Mouse (Mus musculus) intestine, postnatal 0 days (tissue): ENCODE data around the gene Mindy4. TPM values are rescaled to one million over a fixed set of nuclear protein-coding genes. Genes with fewer than 3 reads are reported as not detected.

Source experiments
- ATAC-seq: fragments of 200-750 bp; cut with Nextera tagmentation; 2 replicates; pipeline ENCODE4 v1.8.0; 2017; ENCODE audit warnings: mild to moderate bottlenecking, moderate TSS enrichment, moderate library complexity
- H3K27ac ChIP-seq: fragments of 300-500 bp; sonication (generic); 2 replicates; pipeline ENCODE4 v1.5.1; 2014; ENCODE audit warnings: mild to moderate bottlenecking, low read depth, low read length, moderate library complexity
- H3K27me3 ChIP-seq: fragments of 300-500 bp; sonication (generic); replicated peaks from 2 replicates; pipeline ENCODE4 v1.6.1; 2014; ENCODE audit warnings: low read length, mixed read lengths; ENCODE audit not compliant: control insufficient read depth, insufficient read depth
- H3K36me3 ChIP-seq: fragments of 300-500 bp; sonication (generic); 2 replicates; pipeline ENCODE4 v1.6.1; 2014; ENCODE audit warnings: mild to moderate bottlenecking, moderate library complexity; ENCODE audit not compliant: control insufficient read depth, insufficient read depth
- H3K4me1 ChIP-seq: fragments of 300-500 bp; sonication (generic); replicated peaks from 2 replicates; pipeline ENCODE4 v1.6.1; 2014; ENCODE audit warnings: antibody characterized with exemption, low read length, mixed read lengths; ENCODE audit not compliant: control insufficient read depth, insufficient read depth
- H3K4me2 ChIP-seq: fragments of 300-500 bp; sonication (generic); replicated peaks from 2 replicates; pipeline ENCODE4 v1.6.1; 2014; ENCODE audit warnings: low read depth, mild to moderate bottlenecking, moderate library complexity
- H3K4me3 ChIP-seq: fragments of 300-500 bp; sonication (generic); 2 replicates; pipeline ENCODE4 v1.5.1; 2014; ENCODE audit warnings: low read depth, low read length
- H3K9ac ChIP-seq: fragments of 300-500 bp; sonication (generic); 2 replicates; pipeline ENCODE4 v1.6.1; 2014; ENCODE audit warnings: mild to moderate bottlenecking, low read depth, low read length
- H3K9me3 ChIP-seq: fragments of 300-500 bp; sonication (generic); 2 replicates; pipeline ENCODE4 v1.6.1; 2016; ENCODE audit warnings: mixed run types; ENCODE audit not compliant: control insufficient read depth
- CTCF ChIP-seq: sonication (generic); IDR thresholded peaks from 2 replicates; pipeline ENCODE4 v1.5.1; 2016; ENCODE audit warnings: low read depth, mild to moderate bottlenecking, control low read depth, antibody characterized with exemption, moderate library complexity
- WGBS: fragments of 180-500 bp; shearing (Covaris S2); extraction: QIAGEN DNeasy Blood & Tissue Kit; methylation state at CpG from one replicate; pipeline ENCODE4 v1.1.7; 2014; 5-methylcytosine and 5-hydroxymethylcytosine counted together
- microRNA-seq: library from miRNA; unstranded; fragments of <30 nt; microRNA quantifications from one replicate; pipeline ENCODE4, GENCODE M21; 2016
- polyA plus RNA-seq: library from polyadenylated mRNA; unstranded; fragments of >200 nt; fragmentation: Nextera tagmentation; extraction: Ambion mirVana; gene quantifications from 2 replicates; pipeline ENCODE4 v1.2.1, GENCODE M21; 2015

Mindy4 gene
- polyA plus RNA-seq, 1 experiment from 2014 or later, result 2.1 TPM

GRCm38 (mm10) chr6:55362663-55363062 is 159.5 kb downstream of the Mindy4 start:
- no peaks in the 10 kb centered on the region for H3K27me3 ChIP-seq
- no peak for TF ChIP-seq CTCF
- WGBS, result 90% methylated on average over 1 of the region's 1 CpGs

GRCm38 (mm10) chr6:55367126-55367525 is 163.9 kb downstream of the Mindy4 start:
- TF ChIP-seq CTCF, result no peak
- Histone ChIP-seq H3K4me1 (no peaks in the 10 kb centered on the region), H3K4me2 (no peak overlapping the region), H3K36me3 (no peaks in the 10 kb centered on the region), H3K9ac (no peak overlapping the region), H3K9me3 (no peaks in the 10 kb centered on the region), H3K27me3 (no peaks in the 10 kb centered on the region), H3K4me3 (no peak overlapping the region), H3K27ac (no peak overlapping the region)
- ATAC-seq, result no peak

More at GRCm38 (mm10) chr6:55362663-55363062, 159.5 kb downstream of the Mindy4 start:
- H3K27ac ChIP-seq, result no peak overlapping the region
- H3K4me3 ChIP-seq, result no peak overlapping the region
- no peak for ATAC-seq
- H3K36me3 ChIP-seq, result no peaks in the 10 kb centered on the region
- H3K4me2 ChIP-seq, result no peak overlapping the region
- no peaks in the 10 kb centered on the region for H3K9me3 ChIP-seq
- no peak overlapping the region for H3K9ac ChIP-seq
- H3K4me1 ChIP-seq, result peaks cover 2% of the 10 kb centered on the region; the same call in 1 of the 2 replicates

Small RNA genes lying within 50 kb of the gene (microRNA-seq; reads per million reads assigned to microRNA genes)
- not detected for gene Gm25458

Other genes starting within 250 kb of the Mindy4 start
- 2.3 and 2.7 TPM in 2 replicates for gene Nod1, start 230.8 kb upstream of the Mindy4 start, polyA plus RNA-seq
- gene Ggct, start 210.4 kb upstream of the Mindy4 start, polyA plus RNA-seq, result 19.7 and 25.5 TPM in 2 replicates
- 66.8 and 67.7 TPM in 2 replicates for gene Gars, start 165.4 kb upstream of the Mindy4 start, polyA plus RNA-seq
- gene Crhr2, start 70.4 kb upstream of the Mindy4 start, polyA plus RNA-seq, result 0.10 and 0.20 TPM in 2 replicates
- 0.10 TPM in 1 of 2 replicates, not detected in the other for gene Inmt, start 28.3 kb upstream of the Mindy4 start, polyA plus RNA-seq
- gene Aqp1, start 133.0 kb downstream of the Mindy4 start, polyA plus RNA-seq, result 19.0 and 20.4 TPM in 2 replicates
- gene Ghrhr, start 172.9 kb downstream of the Mindy4 start, polyA plus RNA-seq, result 0.17 TPM in 1 of 2 replicates, not detected in the other
- gene Adcyap1r1, start 248.6 kb downstream of the Mindy4 start, polyA plus RNA-seq, result 2.6 and 2.7 TPM in 2 replicates